Mouse (Mus musculus) E14TG2a.4 (cell line): ENCODE measurements at regions not wholly inside any gene's neighbourhood (a gene's known extent, or its start where the extent isn't known, plus 50 kb on each side); places are given as distances from the start of the nearest gene placed in this dataset.

Experiments used
- CTCF ChIP-seq: conservative IDR thresholded peaks from 2 replicates; pipeline ENCODE4 v1.5.1; 2014; ENCODE audit warnings: low read length
- NANOG ChIP-seq: IDR thresholded peaks from 2 replicates; pipeline ENCODE4 v1.6.1; 2014; ENCODE audit warnings: borderline replicate concordance, low read length, mixed read lengths
- POU5F1 ChIP-seq: IDR thresholded peaks from 2 replicates; pipeline ENCODE4 v1.6.1; 2014; ENCODE audit warnings: low read length, borderline replicate concordance

DNA sequence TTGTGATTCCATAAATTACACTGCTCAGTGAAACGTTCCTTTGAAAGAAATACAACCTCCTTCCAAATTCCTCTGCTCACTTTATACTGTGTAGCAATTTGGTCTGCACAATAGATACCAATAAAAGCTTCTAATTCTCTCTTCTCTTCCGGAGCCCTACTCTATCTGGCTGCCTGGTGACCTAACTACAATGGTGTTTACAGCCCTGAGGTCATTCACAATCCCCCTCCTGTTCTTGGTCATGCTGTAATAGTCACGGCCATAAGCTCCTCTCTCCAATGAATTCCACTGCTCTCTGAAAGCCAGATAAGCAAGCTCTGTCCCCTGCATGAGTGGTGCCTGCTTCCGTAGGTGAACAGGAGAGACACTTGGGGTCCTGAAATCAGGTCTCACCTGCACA, 195.8 kb upstream of the Sox11 start:
- TF ChIP-seq CTCF: no peak
- no peak for TF ChIP-seq POU5F1
- TF ChIP-seq NANOG: no peak
